Mouse (Mus musculus) bone marrow, adult 2 months (tissue): ENCODE results near the gene AC129217.1.

Experiments
- CTCF ChIP-seq: fragments of 200-500 bp; IDR thresholded peaks from 2 replicates; pipeline ENCODE4 v1.5.1; 2011; ENCODE audit warnings: low read length, control low read depth; ENCODE audit not compliant: control insufficient read depth, insufficient read depth
- POLR2A ChIP-seq: fragments of 200-500 bp; IDR thresholded peaks from 2 replicates; pipeline ENCODE4 v1.6.1; 2011; ENCODE audit warnings: low read depth, mild to moderate bottlenecking, control low read depth, low read length, borderline replicate concordance; ENCODE audit not compliant: control insufficient read depth

GRCm38 (mm10) chr19:8880311-8881033 lies 50.9 kb downstream of the AC129217.1 start, which contains the start of gene Uqcc3:
- TF ChIP-seq POLR2A: peak; percentile 64
- TF ChIP-seq CTCF: no peak; the same call in 1 of the 2 replicates
